Mouse (Mus musculus) heart, embryonic 10.5 days (tissue): ENCODE measurements around the gene Ctsw. TPM values are rescaled to one million over a fixed set of nuclear protein-coding genes. Genes with fewer than 3 reads are reported as not detected.
"Not testable (repeated sequence)": the region's sequence is repeated elsewhere in the genome, so short reads cannot be mapped to it uniquely, and the experiment has no call there.

Experiments used
- DNase-seq: peaks from one replicate; pipeline ENCODE4 v3.0.0-alpha.2; 2017; ENCODE audit warnings: low spot score
- H3K27ac ChIP-seq: fragments of 300-500 bp; sonication (generic); 2 replicates; pipeline ENCODE4 v1.5.1; 2016; ENCODE audit warnings: mild to moderate bottlenecking
- H3K27me3 ChIP-seq: fragments of 300-500 bp; sonication (generic); 2 replicates; pipeline ENCODE4 v1.6.1; 2016; ENCODE audit warnings: mild to moderate bottlenecking; ENCODE audit not compliant: poor library complexity, insufficient read depth, severe bottlenecking
- H3K36me3 ChIP-seq: fragments of 300-500 bp; sonication (generic); 2 replicates; pipeline ENCODE4 v1.6.1; 2016; ENCODE audit warnings: mild to moderate bottlenecking, moderate library complexity
- H3K4me1 ChIP-seq: fragments of 300-500 bp; sonication (generic); 2 replicates; pipeline ENCODE4 v1.6.1; 2016; ENCODE audit warnings: mild to moderate bottlenecking
- H3K4me3 ChIP-seq: fragments of 300-500 bp; sonication (generic); 2 replicates; pipeline ENCODE4 v1.5.1; 2016; ENCODE audit warnings: mild to moderate bottlenecking, moderate library complexity
- H3K9me3 ChIP-seq: fragments of 300-500 bp; sonication (generic); 2 replicates; pipeline ENCODE4 v1.6.1; 2016; ENCODE audit warnings: mild to moderate bottlenecking, moderate library complexity
- WGBS: fragments of 180-500 bp; shearing (Covaris S2); methylation state at CpG from one replicate; pipeline ENCODE4 v1.1.7; 2016; 5-methylcytosine and 5-hydroxymethylcytosine counted together
- polyA plus RNA-seq: library from polyadenylated mRNA; unstranded; fragments of >200 nt; fragmentation: Nextera tagmentation; extraction: Ambion mirVana; gene quantifications from 2 replicates; pipeline ENCODE4 v1.2.1, GENCODE M21; 2016

The Ctsw gene
- polyA plus RNA-seq, 1 experiment from 2014 or later, result 1.1 TPM

- Histone ChIP-seq H3K27me3 (no peaks in the 10 kb centered on the region), H3K27ac (peak overlapping the region; percentile 10; the same call in 1 of the 2 replicates), H3K9me3 (no peaks in the 10 kb centered on the region), H3K4me3 (no peak overlapping the region), H3K4me1 (peaks cover 28% of the 10 kb centered on the region), H3K36me3 (peaks cover 65% of the 10 kb centered on the region)
- WGBS, result 79% methylated on average over 12 of the region's 12 CpGs
- no peak for DNase-seq
Observed at GRCm38 (mm10) chr19:5495353-5496051, 27.2 kb upstream of the Ctsw start.

GRCm38 (mm10) chr19:5494314-5494713 lies 26.0 kb upstream of the Ctsw start:
- H3K4me3 ChIP-seq, result no peak overlapping the region
- H3K4me1 ChIP-seq, result peaks cover 29% of the 10 kb centered on the region
- no peak for DNase-seq
- WGBS, result 85% methylated on average over 3 of the region's 3 CpGs
- H3K9me3 ChIP-seq, result no peaks in the 10 kb centered on the region
- no peak overlapping the region for H3K27ac ChIP-seq
- H3K27me3 ChIP-seq, result no peaks in the 10 kb centered on the region
- peaks cover 65% of the 10 kb centered on the region for H3K36me3 ChIP-seq

DNA sequence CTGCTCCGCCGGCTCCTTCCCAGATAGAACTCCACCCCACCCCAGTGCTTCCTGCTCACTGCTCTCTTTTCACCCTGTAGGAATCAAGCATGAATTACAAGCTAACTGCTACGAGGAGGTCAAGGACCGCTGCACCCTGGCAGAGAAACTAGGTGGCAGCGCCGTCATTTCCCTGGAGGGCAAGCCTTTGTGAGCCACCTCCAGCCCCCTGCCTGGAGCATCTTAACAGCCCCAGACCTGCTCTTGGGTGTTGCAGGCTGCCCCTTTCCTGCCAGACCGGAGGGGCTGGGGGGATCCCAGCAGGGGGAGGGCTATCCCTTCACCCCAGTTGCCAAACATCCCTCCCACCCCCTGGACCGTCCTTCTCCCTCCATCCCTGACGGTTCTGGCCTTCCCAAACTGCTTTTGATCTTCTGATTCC lies 25.0 kb upstream of the Ctsw start:
- not testable (repeated sequence) for H3K9me3 ChIP-seq, H3K27me3 ChIP-seq, DNase-seq, H3K27ac ChIP-seq, H3K4me3 ChIP-seq
- WGBS, result 77% methylated on average over 9 of the region's 9 CpGs
- peaks cover 37% of the 10 kb centered on the region for H3K4me1 ChIP-seq
- H3K36me3 ChIP-seq, result peaks cover 64% of the 10 kb centered on the region

- no peak for DNase-seq
- Histone ChIP-seq H3K27ac (no peak overlapping the region), H3K4me3 (no peak overlapping the region; the same call in 1 of the 2 replicates), H3K4me1 (peaks cover 37% of the 10 kb centered on the region), H3K9me3 (no peaks in the 10 kb centered on the region), H3K36me3 (peaks cover 57% of the 10 kb centered on the region), H3K27me3 (no peaks in the 10 kb centered on the region)
- 82% methylated on average over 4 of the region's 4 CpGs for WGBS
Observed at GRCm38 (mm10) chr19:5492641-5493040, 24.3 kb upstream of the Ctsw start.

DNA sequence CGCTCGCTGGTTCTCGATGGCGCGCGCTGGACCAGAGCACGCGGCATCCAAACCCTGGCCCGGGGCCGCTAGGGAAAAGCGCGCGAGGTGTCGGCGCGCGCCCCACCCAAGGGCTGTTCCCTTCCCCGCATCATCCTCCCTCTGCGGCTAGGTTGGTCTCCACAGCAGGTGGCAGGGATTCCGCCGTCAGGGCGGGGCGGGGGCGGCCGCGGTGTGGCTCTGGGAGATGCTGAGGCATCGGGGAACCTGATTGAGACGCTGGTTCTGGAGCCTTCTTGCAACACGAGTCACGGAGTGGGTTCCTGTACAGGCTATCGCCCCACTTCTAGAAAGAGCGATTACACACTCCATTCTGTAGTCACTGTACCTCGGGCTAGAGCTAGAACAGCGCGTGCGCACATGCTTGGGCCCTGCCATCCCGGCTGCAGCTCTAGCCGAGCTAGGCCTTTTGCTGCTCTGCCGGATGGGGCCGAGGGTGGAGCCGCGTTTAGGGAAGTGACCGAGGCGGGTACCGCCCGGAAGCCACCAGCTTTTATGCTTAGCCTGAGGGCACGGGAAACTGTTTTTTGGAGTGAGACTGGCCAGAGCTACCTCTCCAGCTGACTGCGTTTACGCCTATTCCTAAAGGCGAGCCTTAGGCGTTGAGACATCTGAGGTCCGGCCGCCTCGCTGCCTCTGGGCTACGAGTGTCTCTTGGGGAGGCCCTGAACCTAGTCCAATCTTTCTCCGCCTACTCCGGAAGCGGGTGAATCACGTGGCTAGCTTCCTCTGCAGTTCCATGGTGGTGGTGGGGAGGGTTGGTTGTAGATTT lies 22.8 kb upstream of the Ctsw start:
- peak; percentile 95 for DNase-seq
- WGBS, result under 1% methylated on average over 59 of the region's 59 CpGs
- no peaks in the 10 kb centered on the region for H3K9me3 ChIP-seq
- no peaks in the 10 kb centered on the region for H3K27me3 ChIP-seq
- H3K4me1 ChIP-seq, result peaks cover 42% of the 10 kb centered on the region
- H3K36me3 ChIP-seq, result peaks cover 47% of the 10 kb centered on the region
- H3K27ac ChIP-seq, result peak overlapping the region; percentile 97
- H3K4me3 ChIP-seq, result peak overlapping the region; percentile 86

- under 1% methylated on average over 61 of the region's 62 CpGs for WGBS
- Histone ChIP-seq H3K4me3 (peak within 1 kb of the TSS; percentile 86), H3K36me3 (peaks cover 47% of the 10 kb centered on the region), H3K9me3 (no peaks in the 10 kb centered on the region), H3K4me1 (peaks cover 45% of the 10 kb centered on the region), H3K27me3 (no peaks in the 10 kb centered on the region), H3K27ac (peak within 1 kb of the TSS; percentile 97)
- DNase-seq, result peak; percentile 98
Observed at GRCm38 (mm10) chr19:5490313-5490897, 22.1 kb upstream of the Ctsw start, which contains the start of gene Cfl1. Cfl1 (plus strand) TSS chr19:5490455.

GRCm38 (mm10) chr19:5489721-5490120 lies 21.4 kb upstream of the Ctsw start:
- Histone ChIP-seq H3K27ac (peak overlapping the region; percentile 97), H3K4me1 (peaks cover 45% of the 10 kb centered on the region), H3K4me3 (peak overlapping the region; percentile 86), H3K36me3 (peaks cover 49% of the 10 kb centered on the region)
- H3K27me3 ChIP-seq, DNase-seq, H3K9me3 ChIP-seq: not testable (repeated sequence)
- 51% methylated on average over 10 of the region's 10 CpGs for WGBS

GRCm38 (mm10) chr19:5488878-5489571 lies 20.7 kb upstream of the Ctsw start:
- WGBS, result under 1% methylated on average over 26 of the region's 26 CpGs
- peak; percentile 100 for DNase-seq
- Histone ChIP-seq H3K4me1 (peaks cover 43% of the 10 kb centered on the region), H3K9me3 (no peaks in the 10 kb centered on the region), H3K27ac (peak overlapping the region; percentile 97), H3K27me3 (no peaks in the 10 kb centered on the region), H3K4me3 (peak overlapping the region; percentile 68), H3K36me3 (peaks cover 50% of the 10 kb centered on the region)

DNA sequence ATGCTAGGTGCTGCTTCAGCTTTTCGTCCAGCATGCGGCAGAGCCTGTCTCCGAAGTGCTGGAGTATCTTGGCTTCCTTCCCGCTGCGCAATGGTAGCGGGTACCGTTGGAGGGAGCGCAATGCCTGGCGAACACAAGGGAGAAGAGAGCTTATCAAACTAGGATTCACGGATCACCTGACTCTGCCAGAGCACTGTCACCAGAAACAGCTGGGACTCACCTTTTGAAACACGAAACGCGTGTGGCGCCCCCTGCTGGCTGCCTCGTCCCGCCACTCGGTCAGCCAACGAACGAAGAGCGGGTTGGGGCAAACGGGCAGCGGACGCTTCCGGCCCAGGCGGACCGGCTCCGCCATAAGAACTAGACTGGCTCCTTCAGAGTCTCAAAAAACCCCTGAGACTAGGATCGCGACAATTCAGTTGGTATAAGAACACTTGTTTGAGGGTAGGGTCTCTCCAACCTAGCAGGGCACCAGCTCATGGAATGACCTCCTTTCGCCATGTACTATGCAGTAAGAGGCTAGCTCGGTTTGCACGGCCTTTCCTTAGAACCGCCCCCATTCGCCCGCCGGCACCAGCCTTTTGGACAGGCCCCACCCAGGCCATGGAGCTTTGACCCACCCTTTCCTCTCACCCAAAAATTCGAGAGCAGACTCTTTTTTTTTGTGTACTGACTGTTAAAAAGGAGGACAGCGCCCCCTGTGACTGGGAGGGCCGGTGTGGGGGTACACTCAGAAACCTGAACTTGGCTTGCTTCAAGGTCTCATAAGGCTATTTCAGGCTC lies 19.7 kb upstream of the Ctsw start, which contains the start of gene Mus81:
Mus81 (minus strand) TSS at position 635 of the 783 bp plus-strand sequence.
- Histone ChIP-seq H3K4me1 (peaks cover 38% of the 10 kb centered on the region), H3K27ac (peak within 1 kb of the TSS; percentile 97), H3K36me3 (peaks cover 50% of the 10 kb centered on the region), H3K27me3 (no peaks in the 10 kb centered on the region), H3K4me3 (peak within 1 kb of the TSS; percentile 68), H3K9me3 (no peaks in the 10 kb centered on the region)
- under 1% methylated on average over 39 of the region's 39 CpGs for WGBS
- DNase-seq, result peak; percentile 98

GRCm38 (mm10) chr19:5486771-5487170 lies 18.5 kb upstream of the Ctsw start:
- Histone ChIP-seq H3K9me3 (no peaks in the 10 kb centered on the region), H3K4me3 (peak overlapping the region; percentile 68; the same call in 1 of the 2 replicates), H3K27me3 (no peaks in the 10 kb centered on the region), H3K4me1 (peaks cover 27% of the 10 kb centered on the region), H3K27ac (peak overlapping the region; percentile 97; the same call in 1 of the 2 replicates), H3K36me3 (peaks cover 50% of the 10 kb centered on the region)
- 85% methylated on average over 4 of the region's 4 CpGs for WGBS
- DNase-seq, result no peak

GRCm38 (mm10) chr19:5486286-5486685 lies 18.0 kb upstream of the Ctsw start:
- H3K4me3 ChIP-seq, result no peak overlapping the region
- H3K36me3 ChIP-seq, result peaks cover 54% of the 10 kb centered on the region
- DNase-seq, result no peak
- no peaks in the 10 kb centered on the region for H3K9me3 ChIP-seq
- H3K4me1 ChIP-seq, result peaks cover 27% of the 10 kb centered on the region
- 90% methylated on average over 8 of the region's 8 CpGs for WGBS
- no peaks in the 10 kb centered on the region for H3K27me3 ChIP-seq
- peak overlapping the region; percentile 97; the same call in 1 of the 2 replicates for H3K27ac ChIP-seq

- DNase-seq, result no peak
- H3K36me3 ChIP-seq, result peaks cover 58% of the 10 kb centered on the region
- no peaks in the 10 kb centered on the region for H3K27me3 ChIP-seq
- H3K4me3 ChIP-seq, result no peak overlapping the region
- peaks cover 27% of the 10 kb centered on the region for H3K4me1 ChIP-seq
- WGBS, result 94% methylated on average over 7 of the region's 7 CpGs
- no peaks in the 10 kb centered on the region for H3K9me3 ChIP-seq
- no peak overlapping the region for H3K27ac ChIP-seq
Observed at GRCm38 (mm10) chr19:5485821-5486220, 17.5 kb upstream of the Ctsw start.
